Mouse (Mus musculus): ENCODE results near the gene Cyp4x1.

DNA sequence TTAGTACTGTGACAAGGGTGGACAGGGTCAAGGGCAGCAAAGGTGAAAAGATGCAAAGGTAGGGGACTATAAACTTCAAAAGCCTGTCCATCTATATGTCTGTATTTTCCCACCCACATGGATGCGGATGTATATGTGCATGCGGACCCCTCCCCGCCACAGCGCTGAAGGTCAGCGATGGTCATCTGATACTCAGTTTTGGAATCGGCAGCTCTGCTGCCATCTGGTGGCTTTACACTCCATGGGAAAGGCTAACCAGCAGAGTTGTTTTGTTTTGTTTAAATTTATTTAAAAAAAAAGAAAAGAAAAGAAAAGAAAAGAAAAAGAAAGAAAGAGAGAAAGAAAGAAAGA lies 37.0 kb downstream of the Cyp4x1 start:
- TF ChIP-seq GATA1 (IDR thresholded peaks at IDR 0.05; ENCODE audit: borderline replicate concordance, low read length): no peak
- no peak for TF ChIP-seq FLI1 (IDR thresholded peaks at IDR 0.05; ENCODE audit: low read length)
